In the genomic region with DNA sequence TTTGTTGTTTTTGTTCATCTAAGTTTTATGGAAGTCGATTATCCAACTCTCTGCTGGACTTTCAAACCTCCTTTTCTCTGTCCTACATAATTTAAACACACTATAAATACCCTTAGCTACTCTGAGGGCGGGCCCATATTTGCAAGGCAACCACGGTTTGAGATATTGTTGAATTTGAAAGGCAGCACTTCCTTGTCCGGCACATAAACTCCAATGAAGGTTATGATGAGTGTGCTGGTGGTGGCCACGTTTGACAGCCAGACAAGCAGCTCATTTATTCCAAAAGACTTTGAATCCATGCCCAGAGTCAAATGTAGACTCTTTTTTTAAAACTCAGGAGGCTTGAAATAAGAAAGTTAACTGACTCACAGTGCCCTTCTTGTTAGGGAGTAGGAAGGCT, we compare ENCODE assay signal across 12 mouse cellular contexts. TPM values are rescaled to one million over a fixed set of nuclear protein-coding genes. Genes with fewer than 3 reads are reported as not detected.
A peak's percentile ranks its signal among the peaks of the same experiment; 100 is the strongest.
DNase-seq lines count a peak whose midpoint lies in the region; ATAC-seq and TF ChIP-seq lines count a peak whose summit lies in the region.
"Had no signal": no experiment of that assay in that cellular context is flagged by ENCODE, and none has a peak within 500 bp of the region (broad histone marks: within the 10 kb centered on the region; RNA-seq: fewer than 3 reads in every experiment).

No protein-coding gene starts in this region.

- no peak overlapping the region for H3K9ac ChIP-seq in heart, embryonic 13.5 days
- H3K9ac ChIP-seq in kidney, embryonic 16.5 days (replicated peaks; ENCODE audit: low read length) = 0 out of 2 replicates have a peak overlapping the region, but pooled peaks have one; percentile 11
- H3K9ac ChIP-seq in liver, postnatal 0 days (replicated peaks) = no peak overlapping the region
- H3K9ac ChIP-seq: forebrain, embryonic 15.5 days had no signal

- no peak for ATAC-seq in heart, embryonic 13.5 days (ENCODE audit: extremely low read depth, insufficient number of reproducible peaks, low FRiP score, low TSS enrichment)
- ATAC-seq in kidney, embryonic 16.5 days (ENCODE audit: low FRiP score, low TSS enrichment) = no peak
- no peak for ATAC-seq in liver, postnatal 0 days
- ATAC-seq: forebrain, embryonic 15.5 days had no signal

- H3K27me3 ChIP-seq in heart, embryonic 13.5 days (replicated peaks) = no peaks in the 10 kb centered on the region
- no peaks in the 10 kb centered on the region for H3K27me3 ChIP-seq in heart, embryonic 10.5 days (ENCODE audit: insufficient read depth, poor library complexity, severe bottlenecking)
- no peaks in the 10 kb centered on the region for H3K27me3 ChIP-seq in kidney, embryonic 16.5 days (ENCODE audit: insufficient read depth, low read length)
- H3K27me3 ChIP-seq in liver, postnatal 0 days (ENCODE audit: insufficient read depth, low read length) = no peaks in the 10 kb centered on the region
- H3K27me3 ChIP-seq: forebrain, embryonic 15.5 days had no signal

- no peaks in the 10 kb centered on the region for H3K9me3 ChIP-seq in heart, embryonic 13.5 days
- no peaks in the 10 kb centered on the region for H3K9me3 ChIP-seq in heart, embryonic 10.5 days
- H3K9me3 ChIP-seq in kidney, embryonic 16.5 days (ENCODE audit: low read length) = no peaks in the 10 kb centered on the region
- no peaks in the 10 kb centered on the region for H3K9me3 ChIP-seq in liver, postnatal 0 days (ENCODE audit: low read length)
- H3K9me3 ChIP-seq: forebrain, embryonic 15.5 days had no signal

- H3K4me3 ChIP-seq in heart, embryonic 13.5 days = no peak overlapping the region
- H3K4me3 ChIP-seq in heart, embryonic 10.5 days = no peak overlapping the region
- H3K4me3 ChIP-seq in kidney, embryonic 16.5 days (ENCODE audit: low read length) = no peak overlapping the region
- H3K4me3 ChIP-seq in liver, postnatal 0 days (ENCODE audit: low read depth, low read length) = no peak overlapping the region
- H3K4me3 ChIP-seq: forebrain, embryonic 15.5 days had no signal

- peak overlapping the region; percentile 77 for H3K27ac ChIP-seq in heart, embryonic 13.5 days (replicated peaks)
- H3K27ac ChIP-seq in heart, embryonic 10.5 days = no peak overlapping the region
- H3K27ac ChIP-seq in kidney, embryonic 16.5 days (ENCODE audit: low read length) = peak overlapping the region; percentile 84
- H3K27ac ChIP-seq in liver, postnatal 0 days (ENCODE audit: low read depth) = no peak overlapping the region
- H3K27ac ChIP-seq: forebrain, embryonic 15.5 days; macrophage had no signal

- peaks cover 20% of the 10 kb centered on the region; the same call in 1 of the 2 replicates for H3K4me1 ChIP-seq in heart, embryonic 13.5 days
- no peaks in the 10 kb centered on the region for H3K4me1 ChIP-seq in heart, embryonic 10.5 days
- 0 out of 2 replicates have a peak, but pooled peaks cover 10% of the 10 kb centered on the region for H3K4me1 ChIP-seq in kidney, embryonic 16.5 days (ENCODE audit: insufficient read depth, low read length)
- H3K4me1 ChIP-seq in liver, postnatal 0 days (ENCODE audit: insufficient read depth) = 0 out of 2 replicates have a peak, but pooled peaks cover 3% of the 10 kb centered on the region
- H3K4me1 ChIP-seq: forebrain, embryonic 15.5 days had no signal

- TF ChIP-seq CTCF in liver, postnatal 0 days (IDR thresholded peaks at IDR 0.05; ENCODE audit: low read depth) = no peak

- no peak for DNase-seq in heart, embryonic 10.5 days (ENCODE audit: low spot score)
- no peak for DNase-seq in kidney, postnatal 25 days
- peak; percentile 66 for DNase-seq in adipocyte (ENCODE audit: low spot score)
- peak; percentile 12 for DNase-seq in lung, postnatal 14 days
- no peak for DNase-seq in liver, postnatal 0 days
- DNase-seq in testis, postnatal 10 days (ENCODE audit: low spot score) = no peak
- DNase-seq: adrenal gland, adult 8-10 months; spleen, adult 18-20 months had no signal

- H3K4me2 ChIP-seq in heart, embryonic 13.5 days = no peak overlapping the region
- no peak overlapping the region for H3K4me2 ChIP-seq in kidney, embryonic 16.5 days (replicated peaks; ENCODE audit: low read depth, low read length)
- no peak overlapping the region for H3K4me2 ChIP-seq in liver, postnatal 0 days (ENCODE audit: low read depth, low read length)
- H3K4me2 ChIP-seq: forebrain, embryonic 15.5 days had no signal

- no peak for TF ChIP-seq EP300 in liver, postnatal 0 days (IDR thresholded peaks at IDR 0.05; ENCODE audit: low read depth)

- H3K36me3 ChIP-seq in heart, embryonic 13.5 days = no peaks in the 10 kb centered on the region
- no peaks in the 10 kb centered on the region for H3K36me3 ChIP-seq in heart, embryonic 10.5 days
- no peaks in the 10 kb centered on the region for H3K36me3 ChIP-seq in kidney, embryonic 16.5 days (ENCODE audit: insufficient read depth, low read length)
- H3K36me3 ChIP-seq in liver, postnatal 0 days (replicated peaks; ENCODE audit: insufficient read depth, low read length) = no peaks in the 10 kb centered on the region
- H3K36me3 ChIP-seq: forebrain, embryonic 15.5 days had no signal

- WGBS in heart, embryonic 13.5 days = 52% methylated on average over 5 of the region's 5 CpGs
- 74% methylated on average over 5 of the region's 5 CpGs for WGBS in heart, embryonic 10.5 days
- 49% methylated on average over 5 of the region's 5 CpGs for WGBS in kidney, embryonic 16.5 days
- 58% methylated on average over 5 of the region's 5 CpGs for WGBS in liver, postnatal 0 days (ENCODE audit: insufficient replicate concordance)

RNA-seq across cellular contexts. Expression of a gene that starts 33.3 kb away (rescaled TPM):
- polyA plus RNA-seq in heart, embryonic 13.5 days (2015; fragmentation: Nextera tagmentation; extraction: Ambion mirVana) = not detected in 2 replicates
- polyA plus RNA-seq in heart, embryonic 10.5 days (2016; fragmentation: Nextera tagmentation; extraction: Ambion mirVana) = not detected in 2 replicates
- not detected in 2 replicates for polyA plus RNA-seq in kidney, embryonic 16.5 days (2015; fragmentation: Nextera tagmentation; extraction: Ambion mirVana)
- polyA plus RNA-seq in liver, postnatal 0 days (2015; fragmentation: Nextera tagmentation; extraction: Ambion mirVana) = not detected in 2 replicates
- polyA plus RNA-seq: forebrain, embryonic 15.5 days; macrophage had no signal

Comparison
In these comparisons a context has a peak if more than half of its experiments do, and no peak if none do; other contexts are left out.
1. H3K27ac ChIP-seq: peak in heart, embryonic 13.5 days (single experiment) and kidney, embryonic 16.5 days (single experiment); none in heart, embryonic 10.5 days (single experiment) and liver, postnatal 0 days (single experiment).
2. DNase-seq: peak in adipocyte (single experiment) and lung, postnatal 14 days (single experiment); none in heart, embryonic 10.5 days (single experiment), kidney, postnatal 25 days (0 of 2), liver, postnatal 0 days (single experiment) and testis, postnatal 10 days (single experiment).